Mouse (Mus musculus): ENCODE data around the gene Kiz. TPM values are rescaled to one million over a fixed set of nuclear protein-coding genes. Genes with fewer than 3 reads are reported as not detected.
A peak's percentile ranks its signal among the peaks of the same experiment; 100 is the strongest.

The Kiz gene
- polyA plus RNA-seq, 1 experiment from 2014 or later, result 35.7 TPM

- H3K9me3 ChIP-seq (ENCODE audit: control insufficient read depth, low read length), result no peaks in the 10 kb centered on the region
- H3K36me3 ChIP-seq (ENCODE audit: control insufficient read depth, insufficient read depth, low read length), result no peaks in the 10 kb centered on the region
- no peak for ATAC-seq (ENCODE audit: low FRiP score, low TSS enrichment)
- no peak overlapping the region for H3K4me2 ChIP-seq (replicated peaks; ENCODE audit: low read depth, low read length)
- peaks cover 8% of the 10 kb centered on the region for H3K4me1 ChIP-seq (ENCODE audit: control insufficient read depth, insufficient read depth, low read length)
- no peaks in the 10 kb centered on the region for H3K27me3 ChIP-seq (ENCODE audit: control insufficient read depth, insufficient read depth, low read length)
- H3K9ac ChIP-seq (ENCODE audit: low read depth, low read length), result no peak overlapping the region
- no peak overlapping the region for H3K4me3 ChIP-seq (ENCODE audit: low read length)
- WGBS, result 89% methylated on average over 2 of the region's 2 CpGs
- no peak overlapping the region for H3K27ac ChIP-seq (ENCODE audit: low read depth, low read length)
Measured at GRCm38 (mm10) chr2:147007265-147007664, 151.6 kb downstream of the Kiz start.

- H3K4me3 ChIP-seq (ENCODE audit: low read length), result no peak overlapping the region
- no peak overlapping the region for H3K9ac ChIP-seq (ENCODE audit: low read depth, low read length)
- no peaks in the 10 kb centered on the region for H3K27me3 ChIP-seq (ENCODE audit: control insufficient read depth, insufficient read depth, low read length)
- peaks cover 8% of the 10 kb centered on the region for H3K4me1 ChIP-seq (ENCODE audit: control insufficient read depth, insufficient read depth, low read length)
- H3K9me3 ChIP-seq (ENCODE audit: control insufficient read depth, low read length), result no peaks in the 10 kb centered on the region
- no peaks in the 10 kb centered on the region for H3K36me3 ChIP-seq (ENCODE audit: control insufficient read depth, insufficient read depth, low read length)
- H3K4me2 ChIP-seq (replicated peaks; ENCODE audit: low read depth, low read length), result no peak overlapping the region
- H3K27ac ChIP-seq (ENCODE audit: low read depth, low read length), result no peak overlapping the region
- no peak for ATAC-seq (ENCODE audit: low FRiP score, low TSS enrichment)
Measured at GRCm38 (mm10) chr2:147009084-147009483, 153.4 kb downstream of the Kiz start.

- Histone ChIP-seq H3K27me3 (ENCODE audit: control insufficient read depth, insufficient read depth, low read length) (no peaks in the 10 kb centered on the region), H3K27ac (ENCODE audit: low read depth, low read length) (no peak overlapping the region), H3K4me2 (replicated peaks; ENCODE audit: low read depth, low read length) (no peak overlapping the region), H3K9ac (ENCODE audit: low read depth, low read length) (no peak overlapping the region), H3K4me3 (ENCODE audit: low read length) (no peak overlapping the region), H3K4me1 (ENCODE audit: control insufficient read depth, insufficient read depth, low read length) (peaks cover 10% of the 10 kb centered on the region), H3K9me3 (ENCODE audit: control insufficient read depth, low read length) (no peaks in the 10 kb centered on the region), H3K36me3 (ENCODE audit: control insufficient read depth, insufficient read depth, low read length) (no peaks in the 10 kb centered on the region)
- ATAC-seq (ENCODE audit: low FRiP score, low TSS enrichment), result no peak
- WGBS, result 95% methylated on average over 4 of the region's 4 CpGs
Measured at GRCm38 (mm10) chr2:147010141-147010540, 154.5 kb downstream of the Kiz start.

- Histone ChIP-seq H3K27ac (ENCODE audit: low read depth, low read length) (no peak overlapping the region), H3K9me3 (ENCODE audit: control insufficient read depth, low read length) (no peaks in the 10 kb centered on the region), H3K4me2 (replicated peaks; ENCODE audit: low read depth, low read length) (no peak overlapping the region), H3K36me3 (ENCODE audit: control insufficient read depth, insufficient read depth, low read length) (no peaks in the 10 kb centered on the region), H3K9ac (ENCODE audit: low read depth, low read length) (no peak overlapping the region), H3K4me3 (ENCODE audit: low read length) (no peak overlapping the region), H3K4me1 (ENCODE audit: control insufficient read depth, insufficient read depth, low read length) (peaks cover 10% of the 10 kb centered on the region), H3K27me3 (ENCODE audit: control insufficient read depth, insufficient read depth, low read length) (no peaks in the 10 kb centered on the region)
- no peak for ATAC-seq (ENCODE audit: low FRiP score, low TSS enrichment)
- WGBS, result 95% methylated on average over 9 of the region's 9 CpGs
Measured at GRCm38 (mm10) chr2:147010952-147011351, 155.3 kb downstream of the Kiz start.

- H3K9ac ChIP-seq (ENCODE audit: low read depth, low read length), result peak overlapping the region; percentile 78
- peak overlapping the region; percentile 63 for H3K4me2 ChIP-seq (replicated peaks; ENCODE audit: low read depth, low read length)
- H3K4me3 ChIP-seq (ENCODE audit: low read length), result peak overlapping the region; percentile 86
- ATAC-seq (ENCODE audit: low FRiP score, low TSS enrichment), result no peak
- no peaks in the 10 kb centered on the region for H3K36me3 ChIP-seq (ENCODE audit: control insufficient read depth, insufficient read depth, low read length)
- H3K9me3 ChIP-seq (ENCODE audit: control insufficient read depth, low read length), result no peaks in the 10 kb centered on the region
- peaks cover 10% of the 10 kb centered on the region for H3K4me1 ChIP-seq (ENCODE audit: control insufficient read depth, insufficient read depth, low read length)
- no peaks in the 10 kb centered on the region for H3K27me3 ChIP-seq (ENCODE audit: control insufficient read depth, insufficient read depth, low read length)
- peak overlapping the region; percentile 97 for H3K27ac ChIP-seq (ENCODE audit: low read depth, low read length)
- 60% methylated on average over 3 of the region's 3 CpGs for WGBS
Measured at GRCm38 (mm10) chr2:147011474-147012140, 155.9 kb downstream of the Kiz start.

- ATAC-seq (ENCODE audit: low FRiP score, low TSS enrichment), result no peak
- Histone ChIP-seq H3K4me1 (ENCODE audit: control insufficient read depth, insufficient read depth, low read length) (peaks cover 10% of the 10 kb centered on the region), H3K4me2 (replicated peaks; ENCODE audit: low read depth, low read length) (peak overlapping the region; percentile 63), H3K27me3 (ENCODE audit: control insufficient read depth, insufficient read depth, low read length) (no peaks in the 10 kb centered on the region), H3K9ac (ENCODE audit: low read depth, low read length) (peak overlapping the region; percentile 78), H3K4me3 (ENCODE audit: low read length) (peak overlapping the region; percentile 86), H3K27ac (ENCODE audit: low read depth, low read length) (peak overlapping the region; percentile 97), H3K9me3 (ENCODE audit: control insufficient read depth, low read length) (no peaks in the 10 kb centered on the region), H3K36me3 (ENCODE audit: control insufficient read depth, insufficient read depth, low read length) (no peaks in the 10 kb centered on the region)
- WGBS, result 36% methylated on average over 7 of the region's 7 CpGs
Measured at GRCm38 (mm10) chr2:147012141-147012622, 156.5 kb downstream of the Kiz start.

- Histone ChIP-seq H3K9me3 (ENCODE audit: control insufficient read depth, low read length) (no peaks in the 10 kb centered on the region), H3K36me3 (ENCODE audit: control insufficient read depth, insufficient read depth, low read length) (no peaks in the 10 kb centered on the region), H3K4me1 (ENCODE audit: control insufficient read depth, insufficient read depth, low read length) (peaks cover 10% of the 10 kb centered on the region), H3K4me3 (ENCODE audit: low read length) (peak within 1 kb of the TSS; percentile 86), H3K9ac (ENCODE audit: low read depth, low read length) (peak within 1 kb of the TSS; percentile 78), H3K4me2 (replicated peaks; ENCODE audit: low read depth, low read length) (peak within 1 kb of the TSS; percentile 63), H3K27ac (ENCODE audit: low read depth, low read length) (peak within 1 kb of the TSS; percentile 97), H3K27me3 (ENCODE audit: control insufficient read depth, insufficient read depth, low read length) (no peaks in the 10 kb centered on the region)
- under 1% methylated on average over 37 of the region's 37 CpGs for WGBS
- ATAC-seq (ENCODE audit: low FRiP score, low TSS enrichment), result peak; percentile 95
Measured at GRCm38 (mm10) chr2:147012623-147013184, 157.0 kb downstream of the Kiz start, which contains the start of gene Xrn2. Xrn2 (plus strand) TSS chr2:147012996.

- Histone ChIP-seq H3K9ac (ENCODE audit: low read depth, low read length) (peak overlapping the region; percentile 78), H3K9me3 (ENCODE audit: control insufficient read depth, low read length) (no peaks in the 10 kb centered on the region), H3K27me3 (ENCODE audit: control insufficient read depth, insufficient read depth, low read length) (no peaks in the 10 kb centered on the region), H3K4me3 (ENCODE audit: low read length) (peak overlapping the region; percentile 86), H3K36me3 (ENCODE audit: control insufficient read depth, insufficient read depth, low read length) (no peaks in the 10 kb centered on the region), H3K27ac (ENCODE audit: low read depth, low read length) (peak overlapping the region; percentile 97), H3K4me2 (replicated peaks; ENCODE audit: low read depth, low read length) (peak overlapping the region; percentile 63), H3K4me1 (ENCODE audit: control insufficient read depth, insufficient read depth, low read length) (peaks cover 10% of the 10 kb centered on the region)
- ATAC-seq (ENCODE audit: low FRiP score, low TSS enrichment), result peak; percentile 94
- WGBS, result under 1% methylated on average over 46 of the region's 59 CpGs
Measured at GRCm38 (mm10) chr2:147013194-147013969, 157.7 kb downstream of the Kiz start.

All from kidney, embryonic 14.5 days (tissue).